Mouse (Mus musculus): ENCODE data around the gene Pcp4l1.

DNA sequence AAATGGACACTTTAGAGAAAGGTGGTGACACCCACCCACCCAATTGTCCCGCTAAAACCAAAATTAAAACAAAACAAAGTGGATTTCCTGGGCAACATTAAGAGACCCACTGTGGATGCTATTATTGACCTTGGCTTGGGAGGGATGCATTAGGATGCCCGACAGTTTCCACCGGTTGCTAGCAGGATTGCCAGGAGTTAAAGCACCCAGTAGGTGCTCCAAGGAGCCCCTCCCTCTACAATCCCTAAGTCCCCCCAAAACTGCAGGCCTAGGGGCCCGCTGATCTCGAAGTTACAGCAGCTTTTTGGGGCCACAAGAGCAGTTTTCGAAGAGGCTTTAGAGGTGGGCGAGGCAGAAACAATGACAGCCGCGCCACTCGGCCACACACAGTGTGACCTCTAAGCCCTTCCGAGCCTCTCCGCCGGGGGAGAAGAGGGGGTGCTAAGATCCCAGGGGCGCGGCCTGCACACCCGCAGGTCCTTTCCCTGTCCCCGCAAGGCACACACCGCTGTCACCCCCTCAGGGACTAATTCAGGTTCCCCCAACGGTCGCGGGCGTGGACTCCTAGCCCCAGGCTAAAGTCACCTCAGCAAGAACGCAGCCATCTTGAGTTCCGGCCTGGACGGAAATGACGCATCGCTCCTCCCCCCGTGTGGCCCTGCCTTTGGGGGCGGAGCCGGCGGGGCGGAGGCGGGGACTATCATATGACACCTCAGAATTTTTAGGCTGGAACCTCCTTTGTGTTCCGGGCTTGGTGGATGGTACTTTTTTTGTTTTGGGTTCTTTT is 45.9 kb downstream of the Pcp4l1 start, which contains the start of the genes Sdhc and Mpz:
- TF ChIP-seq CTCF (conservative IDR thresholded peaks at IDR 0.05; ENCODE audit: low read length) = no peak
- TF ChIP-seq POU5F1 (IDR thresholded peaks at IDR 0.05; ENCODE audit: borderline replicate concordance, low read length) = no peak
